Mouse (Mus musculus): ENCODE results near the gene Strn3.

DNA sequence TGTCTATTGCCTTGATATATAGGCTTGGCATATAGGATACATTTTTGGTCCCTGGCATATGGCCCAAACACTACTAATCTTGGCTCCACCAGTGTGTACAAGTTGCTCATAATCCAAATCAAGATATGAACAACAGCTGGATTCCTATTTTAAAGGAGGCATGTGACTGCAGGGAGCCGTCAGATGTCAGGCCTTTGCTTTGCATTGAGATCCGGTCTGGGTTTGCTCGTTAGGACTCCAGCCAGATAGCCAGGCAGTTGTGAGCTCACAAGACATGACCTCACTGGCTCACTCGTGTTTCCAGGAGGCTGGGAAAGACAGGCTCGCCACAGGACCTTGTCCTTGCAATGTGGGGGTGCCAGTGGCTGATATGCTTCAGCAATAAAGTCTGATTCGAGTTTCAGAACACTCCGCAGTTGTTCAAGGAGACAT is 44.2 kb upstream of the Strn3 start:
- TF ChIP-seq POLR2A (IDR thresholded peaks at IDR 0.05; ENCODE audit: control insufficient read depth, extremely low read depth, insufficient read depth, low read length, poor library complexity) (no peak), CTCF (IDR thresholded peaks at IDR 0.05; ENCODE audit: borderline replicate concordance, control insufficient read depth, extremely low read depth, insufficient read depth, low read length, poor library complexity) (no peak)

All from thymus, adult 2 months (tissue).